Mouse (Mus musculus) urinary bladder, postnatal 0 days (tissue): ENCODE data around the gene Lbhd2. TPM values are rescaled to one million over a fixed set of nuclear protein-coding genes. Genes with fewer than 3 reads are reported as not detected.

Source experiments
- polyA plus RNA-seq: library from polyadenylated mRNA; unstranded; fragments of >200 nt; fragmentation: Nextera tagmentation; extraction: Ambion mirVana; gene quantifications from 2 replicates; pipeline ENCODE4 v1.2.1, GENCODE M21; 2015

Gene Lbhd2
- 0.20 and 0.25 TPM in 2 replicates for polyA plus RNA-seq

GRCm38 (mm10) chr12:111406622-111407021, at the start of gene Lbhd2:
TSS of gene Lbhd2 (plus strand) at chr12:111406809.

GRCm38 (mm10) chr12:111377376-111377973, 29.1 kb upstream of the Lbhd2 start, which contains the start of gene Cdc42bpb:
TSS of gene Cdc42bpb (minus strand) at chr12:111377718.

GRCm38 (mm10) chr12:111416921-111417779, 10.5 kb downstream of the Lbhd2 start, which contains the start of gene Exoc3l4:
TSS of gene Exoc3l4 (plus strand) at chr12:111417017.

DNA sequence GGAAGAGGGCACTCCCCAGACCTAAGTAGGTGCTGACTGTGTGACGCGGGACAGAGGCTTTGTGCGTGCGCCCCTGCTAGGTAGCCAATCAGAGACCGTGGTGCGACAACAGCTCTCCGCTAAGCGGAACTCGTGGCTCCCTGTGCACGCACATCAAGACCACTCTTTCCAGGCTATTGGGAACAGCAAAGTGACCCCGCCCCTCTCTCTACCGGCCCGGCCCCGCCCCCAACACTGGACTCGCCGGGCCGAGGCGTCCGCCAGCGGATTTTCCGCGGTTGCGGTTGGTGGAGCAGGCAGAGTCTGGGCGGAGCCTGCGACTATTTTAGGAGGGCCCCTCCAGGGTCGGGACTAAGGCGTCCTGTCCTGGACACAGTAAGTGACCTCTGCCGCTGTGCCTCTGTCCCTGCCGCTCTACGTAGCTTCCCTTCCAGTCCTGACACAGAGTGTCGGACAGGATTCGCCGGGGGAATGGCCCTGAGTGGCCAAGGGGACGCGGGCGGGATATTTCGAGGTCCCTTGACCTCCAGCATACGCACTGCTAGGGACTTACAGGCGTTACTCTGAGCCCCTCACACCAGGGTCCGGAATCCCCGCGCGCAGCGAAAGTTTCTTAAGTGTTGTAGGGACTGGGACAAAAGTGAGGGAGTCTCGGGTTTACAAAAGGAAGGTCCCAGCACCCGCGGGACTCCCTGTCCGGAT, 35.9 kb downstream of the Lbhd2 start, which contains the start of gene Tnfaip2:
Gene Tnfaip2, plus strand, starts transcription at position 161 of the 702 bp plus-strand sequence.

Other genes starting within 250 kb of the Lbhd2 start
- gene Traf3, start 240.4 kb upstream of the Lbhd2 start, polyA plus RNA-seq, result 4.8 and 5.9 TPM in 2 replicates
- not detected in 2 replicates for gene 4930595D18Rik, start 222.3 kb upstream of the Lbhd2 start, polyA plus RNA-seq
- gene Amn, start 135.7 kb upstream of the Lbhd2 start, polyA plus RNA-seq, result 0.63 and 0.72 TPM in 2 replicates
- 27.2 and 27.5 TPM in 2 replicates for gene Cdc42bpb, start 29.1 kb upstream of the Lbhd2 start, polyA plus RNA-seq
- gene Exoc3l4, start 10.2 kb downstream of the Lbhd2 start, polyA plus RNA-seq, result 5.6 and 7.1 TPM in 2 replicates
- gene Tnfaip2, start 35.7 kb downstream of the Lbhd2 start, polyA plus RNA-seq, result 26.2 and 29.6 TPM in 2 replicates
- gene Gm266, start 79.0 kb downstream of the Lbhd2 start, polyA plus RNA-seq, result 14.4 and 14.9 TPM in 2 replicates
- gene Eif5, start 131.2 kb downstream of the Lbhd2 start, polyA plus RNA-seq, result 428 and 477 TPM in 2 replicates
- gene Mark3, start 167.7 kb downstream of the Lbhd2 start, polyA plus RNA-seq, result 19.7 and 21.8 TPM in 2 replicates